Mouse (Mus musculus): ENCODE data around the gene Ldhb. TPM values are rescaled to one million over a fixed set of nuclear protein-coding genes. Genes with fewer than 3 reads are reported as not detected.
A peak's percentile ranks its signal among the peaks of the same experiment; 100 is the strongest.

Ldhb gene
- total RNA-seq (2018; cell fraction: chromatin; rRNA removed): 1 to 10 TPM in 11 of 26 experiments, under 1 TPM in 5, not detected in 10; 0.69 to 7.9 (median 1.3) TPM
- 1 to 10 TPM; 2.2 to 7.4 (median 4.8) TPM for total RNA-seq (2018; cell fraction: cytosol; rRNA removed)
- 1 to 10 TPM in 22 of 26 experiments, under 1 TPM in 3, not detected in 1; 0.59 to 3.4 (median 1.7) TPM for total RNA-seq (2018; cell fraction: nucleus; rRNA removed)
- 4.8 to 7.8 TPM (median 7.2 TPM) in 3 replicates for polyA plus RNA-seq (2018)

- Histone ChIP-seq H3K27ac (no peak within 1 kb of the TSS), H3K4me3 (ENCODE audit: inconsistent target) (peak within 1 kb of the TSS; percentile 18), H3K79me2 (ENCODE audit: inconsistent target) (no peaks in the 10 kb centered on the region), H3K36me3 (ENCODE audit: inconsistent target) (no peaks in the 10 kb centered on the region)
- WGBS (ENCODE audit: missing documents): 4% methylated on average over 19 of the region's 19 CpGs
These were observed at the start of gene Ldhb for GRCm38 (mm10) chr6:142507785-142508162. Gene Ldhb, minus strand, starts transcription at chr6:142507957.

- Histone ChIP-seq H3K4me3 (ENCODE audit: inconsistent target) (no peak overlapping the region), H3K27ac (no peak overlapping the region), H3K79me2 (ENCODE audit: inconsistent target) (no peaks in the 10 kb centered on the region), H3K36me3 (ENCODE audit: inconsistent target) (no peaks in the 10 kb centered on the region)
- WGBS (ENCODE audit: missing documents): 83% methylated on average over 1 of the region's 1 CpGs
These were observed 48.2 kb upstream of the Ldhb start for GRCm38 (mm10) chr6:142555988-142556387.

DNA sequence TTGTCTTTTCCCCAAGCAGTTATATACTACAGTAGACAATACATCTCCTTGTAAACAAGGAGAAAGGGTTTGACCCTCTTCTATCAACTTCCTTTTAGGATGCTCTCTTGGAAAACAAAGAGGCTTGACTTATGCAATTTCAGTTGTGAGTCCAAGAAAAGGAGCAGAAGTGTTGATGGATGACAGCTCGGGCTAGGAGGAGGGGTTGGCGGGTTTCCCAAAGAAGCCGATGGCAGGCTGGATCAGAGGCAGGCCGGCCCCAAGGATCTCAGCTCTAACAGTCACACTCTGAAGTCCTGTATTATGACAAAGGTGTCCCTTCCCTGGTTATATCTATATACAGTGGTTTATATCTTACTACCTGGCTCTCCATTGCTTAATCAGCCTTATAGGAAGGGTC is 43.7 kb upstream of the Ldhb start:
- WGBS (ENCODE audit: missing documents): 93% methylated on average over 4 of the region's 4 CpGs
- no peak overlapping the region for H3K27ac ChIP-seq
- no peaks in the 10 kb centered on the region for H3K79me2 ChIP-seq (ENCODE audit: inconsistent target)
- no peaks in the 10 kb centered on the region for H3K36me3 ChIP-seq (ENCODE audit: inconsistent target)
- H3K4me3 ChIP-seq (ENCODE audit: inconsistent target): no peak overlapping the region

DNA sequence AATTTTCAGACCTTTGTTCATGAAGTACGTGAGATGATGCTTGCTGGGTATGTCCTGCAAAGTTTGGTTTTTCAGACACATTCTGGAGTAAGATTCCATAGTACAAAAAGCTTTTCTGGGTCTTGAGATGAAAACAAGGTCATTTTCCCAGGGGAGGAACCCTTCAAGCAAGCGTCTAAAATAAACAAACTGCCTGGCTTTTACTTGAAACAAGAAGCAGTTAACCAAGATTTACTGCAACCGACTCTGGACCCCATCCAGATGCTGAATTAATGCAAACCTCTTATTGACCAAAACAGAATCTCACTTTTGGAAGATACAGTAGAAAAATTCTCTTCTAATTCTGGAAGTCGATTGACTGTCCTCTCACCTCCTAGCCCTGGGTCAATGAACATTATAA is 43.1 kb upstream of the Ldhb start:
- 71% methylated on average over 4 of the region's 4 CpGs for WGBS (ENCODE audit: missing documents)
- H3K36me3 ChIP-seq (ENCODE audit: inconsistent target): no peaks in the 10 kb centered on the region
- no peak overlapping the region for H3K27ac ChIP-seq

GRCm38 (mm10) chr6:142548377-142548776 is 40.6 kb upstream of the Ldhb start:
- no peak overlapping the region for H3K4me3 ChIP-seq (ENCODE audit: inconsistent target)
- H3K79me2 ChIP-seq (ENCODE audit: inconsistent target): no peaks in the 10 kb centered on the region
- H3K36me3 ChIP-seq (ENCODE audit: inconsistent target): no peaks in the 10 kb centered on the region
- H3K27ac ChIP-seq: no peak overlapping the region
- WGBS (ENCODE audit: missing documents): 85% methylated on average over 2 of the region's 2 CpGs

More for the DNA sequence above, 43.1 kb upstream of the Ldhb start:
- no peaks in the 10 kb centered on the region for H3K79me2 ChIP-seq (ENCODE audit: inconsistent target)
- no peak overlapping the region for H3K4me3 ChIP-seq (ENCODE audit: inconsistent target)

GRCm38 (mm10) chr6:142545132-142545531 is 37.4 kb upstream of the Ldhb start:
- H3K79me2 ChIP-seq (ENCODE audit: inconsistent target): no peaks in the 10 kb centered on the region
- H3K4me3 ChIP-seq (ENCODE audit: inconsistent target): no peak overlapping the region
- no peaks in the 10 kb centered on the region for H3K36me3 ChIP-seq (ENCODE audit: inconsistent target)
- H3K27ac ChIP-seq: no peak overlapping the region
- WGBS (ENCODE audit: missing documents): 49% methylated on average over 14 of the region's 14 CpGs

GRCm38 (mm10) chr6:142543648-142544047 is 35.9 kb upstream of the Ldhb start:
- 89% methylated on average over 4 of the region's 4 CpGs for WGBS (ENCODE audit: missing documents)
- Histone ChIP-seq H3K27ac (no peak overlapping the region), H3K4me3 (ENCODE audit: inconsistent target) (no peak overlapping the region), H3K36me3 (ENCODE audit: inconsistent target) (no peaks in the 10 kb centered on the region), H3K79me2 (ENCODE audit: inconsistent target) (no peaks in the 10 kb centered on the region)

DNA sequence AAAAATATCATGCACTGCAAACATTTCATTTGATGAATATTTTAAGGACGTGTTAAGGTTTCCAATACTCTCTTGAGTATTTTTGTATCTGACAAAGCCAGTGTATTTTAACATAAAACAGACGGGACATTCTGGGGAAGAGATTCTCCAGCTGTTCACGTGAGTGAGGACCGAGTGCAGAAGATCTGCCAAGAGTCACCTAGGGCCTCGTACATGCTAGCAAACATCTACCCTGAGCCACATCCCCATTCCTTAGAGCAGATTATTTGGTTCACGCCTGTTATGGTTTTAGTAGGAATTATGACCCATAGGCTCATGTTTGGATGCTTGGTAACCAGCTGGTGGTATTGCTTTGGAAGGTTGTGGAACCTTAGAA is 35.0 kb upstream of the Ldhb start:
- H3K79me2 ChIP-seq (ENCODE audit: inconsistent target): no peaks in the 10 kb centered on the region
- 95% methylated on average over 6 of the region's 6 CpGs for WGBS (ENCODE audit: missing documents)
- H3K27ac ChIP-seq: no peak overlapping the region
- H3K36me3 ChIP-seq (ENCODE audit: inconsistent target): no peaks in the 10 kb centered on the region
- no peak overlapping the region for H3K4me3 ChIP-seq (ENCODE audit: inconsistent target)

DNA sequence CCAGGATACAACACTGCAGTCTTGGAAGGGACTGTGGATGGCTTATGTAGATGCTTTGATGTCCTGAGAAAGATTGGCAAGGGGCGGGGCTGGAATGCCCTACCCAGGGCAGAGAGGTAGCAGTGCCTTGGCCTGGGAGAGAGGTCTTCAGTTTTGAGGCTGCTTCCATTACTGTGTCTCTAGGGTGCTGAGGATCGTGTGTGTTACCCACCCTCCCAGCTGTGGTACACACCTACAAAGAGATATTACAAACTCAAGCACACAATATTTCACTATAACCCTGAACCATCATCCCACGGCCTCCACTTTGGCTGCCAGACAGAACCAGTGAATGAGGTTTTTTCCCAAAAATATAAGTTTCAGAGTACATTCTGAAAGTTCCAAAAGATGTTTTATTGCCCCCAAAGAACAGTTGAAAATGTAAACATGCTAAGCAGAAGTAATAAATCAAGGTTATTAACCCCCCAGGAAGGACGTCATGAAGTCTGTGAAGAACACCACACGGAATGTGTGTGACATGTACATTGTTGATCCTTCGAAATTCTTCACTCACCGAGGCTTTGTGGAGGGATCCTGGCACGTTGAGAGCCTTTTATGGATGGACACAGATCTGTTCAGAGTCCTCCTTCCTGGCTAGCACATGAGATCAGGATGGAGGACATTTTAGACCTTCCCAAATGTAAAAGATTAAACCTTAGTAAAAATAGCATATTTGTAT is 34.5 kb upstream of the Ldhb start:
- H3K36me3 ChIP-seq (ENCODE audit: inconsistent target): no peaks in the 10 kb centered on the region
- 74% methylated on average over 8 of the region's 8 CpGs for WGBS (ENCODE audit: missing documents)
- no peak overlapping the region for H3K27ac ChIP-seq
- H3K4me3 ChIP-seq (ENCODE audit: inconsistent target): no peak overlapping the region
- no peaks in the 10 kb centered on the region for H3K79me2 ChIP-seq (ENCODE audit: inconsistent target)

GRCm38 (mm10) chr6:142540561-142541160 is 32.9 kb upstream of the Ldhb start:
- H3K79me2 ChIP-seq (ENCODE audit: inconsistent target): no peaks in the 10 kb centered on the region
- WGBS (ENCODE audit: missing documents): 94% methylated on average over 9 of the region's 10 CpGs

GRCm38 (mm10) chr6:142540131-142540530 is 32.4 kb upstream of the Ldhb start:
- no peak overlapping the region for H3K4me3 ChIP-seq (ENCODE audit: inconsistent target)
- 92% methylated on average over 5 of the region's 5 CpGs for WGBS (ENCODE audit: missing documents)
- no peak overlapping the region for H3K27ac ChIP-seq
- no peaks in the 10 kb centered on the region for H3K79me2 ChIP-seq (ENCODE audit: inconsistent target)
- no peaks in the 10 kb centered on the region for H3K36me3 ChIP-seq (ENCODE audit: inconsistent target)

More at GRCm38 (mm10) chr6:142540561-142541160, 32.9 kb upstream of the Ldhb start:
- Histone ChIP-seq H3K4me3 (ENCODE audit: inconsistent target) (no peak overlapping the region), H3K36me3 (ENCODE audit: inconsistent target) (no peaks in the 10 kb centered on the region), H3K27ac (no peak overlapping the region)

- 55% methylated on average over 16 of the region's 17 CpGs for WGBS (ENCODE audit: missing documents)
- no peaks in the 10 kb centered on the region for H3K79me2 ChIP-seq (ENCODE audit: inconsistent target)
These were observed 30.7 kb upstream of the Ldhb start for GRCm38 (mm10) chr6:142538503-142538902.

GRCm38 (mm10) chr6:142533412-142533811 is 25.7 kb upstream of the Ldhb start:
- Histone ChIP-seq H3K4me3 (ENCODE audit: inconsistent target) (no peak overlapping the region), H3K27ac (no peak overlapping the region), H3K79me2 (ENCODE audit: inconsistent target) (no peaks in the 10 kb centered on the region), H3K36me3 (ENCODE audit: inconsistent target) (no peaks in the 10 kb centered on the region)
- 84% methylated on average over 5 of the region's 5 CpGs for WGBS (ENCODE audit: missing documents)

More at GRCm38 (mm10) chr6:142538503-142538902, 30.7 kb upstream of the Ldhb start:
- Histone ChIP-seq H3K36me3 (ENCODE audit: inconsistent target) (no peaks in the 10 kb centered on the region), H3K27ac (no peak overlapping the region), H3K4me3 (ENCODE audit: inconsistent target) (no peak overlapping the region)

DNA sequence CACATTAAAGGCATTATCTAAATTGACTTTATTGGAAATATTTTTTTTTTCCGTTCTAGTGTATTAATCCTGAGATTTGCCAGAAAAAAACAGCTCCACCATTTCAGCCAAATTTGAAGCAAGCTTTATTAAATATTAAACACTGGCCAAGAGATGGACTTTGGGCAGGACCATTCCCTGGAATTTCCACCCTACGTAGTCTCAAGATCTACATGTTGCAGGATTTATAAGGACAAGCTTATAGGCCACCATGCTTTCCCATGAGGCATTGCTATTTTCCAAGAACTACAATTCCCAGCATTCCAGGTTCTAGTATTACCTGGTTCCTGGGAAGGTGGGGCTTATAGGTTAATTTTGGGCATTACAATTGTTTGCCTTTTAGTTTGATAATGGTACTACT is 24.9 kb upstream of the Ldhb start:
- 100% methylated on average over 2 of the region's 2 CpGs for WGBS (ENCODE audit: missing documents)
- no peaks in the 10 kb centered on the region for H3K36me3 ChIP-seq (ENCODE audit: inconsistent target)
- H3K27ac ChIP-seq: no peak overlapping the region
- no peak overlapping the region for H3K4me3 ChIP-seq (ENCODE audit: inconsistent target)
- H3K79me2 ChIP-seq (ENCODE audit: inconsistent target): no peaks in the 10 kb centered on the region

DNA sequence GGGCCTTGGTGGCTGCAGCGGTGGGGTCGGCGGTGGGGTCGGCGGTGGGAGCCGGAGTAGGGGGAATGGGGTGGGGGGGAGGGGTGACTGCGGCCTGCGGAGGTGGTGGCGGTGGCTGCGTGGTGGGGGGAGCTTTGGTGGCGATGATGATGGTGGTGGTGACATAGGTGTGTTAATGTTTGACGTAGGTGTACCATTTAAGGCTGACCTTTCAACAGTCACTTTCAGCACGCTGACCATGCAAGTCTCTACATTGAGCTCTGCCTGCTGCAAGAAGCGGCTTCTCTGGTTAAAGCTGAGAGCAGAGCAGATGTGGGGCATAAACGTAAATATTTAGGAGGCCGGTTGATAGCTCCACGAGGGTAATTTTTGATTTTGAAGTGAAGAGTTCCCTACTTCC is 24.4 kb upstream of the Ldhb start:
- Histone ChIP-seq H3K27ac (no peak overlapping the region), H3K79me2 (ENCODE audit: inconsistent target) (no peaks in the 10 kb centered on the region), H3K36me3 (ENCODE audit: inconsistent target) (no peaks in the 10 kb centered on the region), H3K4me3 (ENCODE audit: inconsistent target) (no peak overlapping the region)
- 92% methylated on average over 16 of the region's 17 CpGs for WGBS (ENCODE audit: missing documents)
